Mouse (Mus musculus) liver, adult 2 months (tissue): ENCODE measurements around the gene R3hcc1l. TPM values are rescaled to one million over a fixed set of nuclear protein-coding genes. Genes with fewer than 3 reads are reported as not detected.
A peak's percentile ranks its signal among the peaks of the same experiment; 100 is the strongest.

Source experiments
- DNase-seq: peaks from one replicate; pipeline ENCODE4 v3.0.0-alpha.2; 2011; ENCODE audit warnings: low read depth, low spot score; ENCODE audit errors: extremely low read depth
- H3K27ac ChIP-seq: fragments of 200-500 bp; replicated peaks from 2 replicates; pipeline ENCODE4 v1.5.1; 2012; ENCODE audit warnings: low read depth, mild to moderate bottlenecking, control low read depth, inconsistent platforms, low read length; ENCODE audit not compliant: insufficient read depth
- H3K27me3 ChIP-seq: fragments of 200-500 bp; 2 replicates; pipeline ENCODE4 v1.6.1; 2012; ENCODE audit warnings: mild to moderate bottlenecking, moderate library complexity, low read length, inconsistent platforms; ENCODE audit not compliant: control insufficient read depth, insufficient read depth
- H3K36me3 ChIP-seq: fragments of 200-500 bp; 2 replicates; pipeline ENCODE4 v1.6.1; 2012; ENCODE audit warnings: low read length, inconsistent platforms; ENCODE audit not compliant: control insufficient read depth, insufficient read depth
- H3K4me1 ChIP-seq: fragments of 200-500 bp; 2 replicates; pipeline ENCODE4 v1.6.1; 2011; ENCODE audit warnings: low read length; ENCODE audit not compliant: control insufficient read depth, insufficient read depth
- H3K4me3 ChIP-seq: fragments of 200-500 bp; 2 replicates; pipeline ENCODE4 v1.5.1; 2011; ENCODE audit warnings: low read depth, mild to moderate bottlenecking, control low read depth, low read length, moderate library complexity; ENCODE audit not compliant: insufficient read depth
- H3K79me2 ChIP-seq: fragments of 200-500 bp; 2 replicates; pipeline ENCODE4 v1.6.1; 2012; ENCODE audit warnings: inconsistent platforms, mild to moderate bottlenecking, low read length, moderate library complexity; ENCODE audit not compliant: control insufficient read depth, insufficient read depth
- H3K9ac ChIP-seq: fragments of 200-500 bp; 2 replicates; pipeline ENCODE4 v1.6.1; 2012; ENCODE audit warnings: low read depth, mild to moderate bottlenecking, control low read depth, inconsistent platforms, low read length
- CTCF ChIP-seq: fragments of 200-500 bp; IDR thresholded peaks from 2 replicates; pipeline ENCODE4 v1.5.1; 2011; ENCODE audit warnings: low read depth, low read length, control low read depth
- POLR2A ChIP-seq: fragments of 200-500 bp; IDR thresholded peaks from 2 replicates; pipeline ENCODE4 v1.6.1; 2011; ENCODE audit warnings: low read length, control low read depth; ENCODE audit not compliant: insufficient read depth; ENCODE audit errors: extremely low read depth
- whole genome bisulfite sequencing: fragments of 180-500 bp; shearing (Covaris S2); methylation state at CpG from one replicate; pipeline ENCODE4 v1.1.7; 2018; 5-methylcytosine and 5-hydroxymethylcytosine counted together
- polyA plus RNA-seq: library from polyadenylated mRNA; depleted of rRNA; stranded (reverse); fragments of >200 nt; gene quantifications from 2 replicates; pipeline ENCODE4 v1.2.3, GENCODE M21; 2012; rRNA removed
- total RNA-seq: library from RNA; depleted of rRNA; stranded (reverse); fragments of >200 nt; gene quantifications from 2 replicates; pipeline ENCODE4 v1.2.3, GENCODE M21; 2014; rRNA removed

R3hcc1l gene
- total and polyA plus RNA-seq, 2 experiments: 2.4 to 14.7 TPM

DNA sequence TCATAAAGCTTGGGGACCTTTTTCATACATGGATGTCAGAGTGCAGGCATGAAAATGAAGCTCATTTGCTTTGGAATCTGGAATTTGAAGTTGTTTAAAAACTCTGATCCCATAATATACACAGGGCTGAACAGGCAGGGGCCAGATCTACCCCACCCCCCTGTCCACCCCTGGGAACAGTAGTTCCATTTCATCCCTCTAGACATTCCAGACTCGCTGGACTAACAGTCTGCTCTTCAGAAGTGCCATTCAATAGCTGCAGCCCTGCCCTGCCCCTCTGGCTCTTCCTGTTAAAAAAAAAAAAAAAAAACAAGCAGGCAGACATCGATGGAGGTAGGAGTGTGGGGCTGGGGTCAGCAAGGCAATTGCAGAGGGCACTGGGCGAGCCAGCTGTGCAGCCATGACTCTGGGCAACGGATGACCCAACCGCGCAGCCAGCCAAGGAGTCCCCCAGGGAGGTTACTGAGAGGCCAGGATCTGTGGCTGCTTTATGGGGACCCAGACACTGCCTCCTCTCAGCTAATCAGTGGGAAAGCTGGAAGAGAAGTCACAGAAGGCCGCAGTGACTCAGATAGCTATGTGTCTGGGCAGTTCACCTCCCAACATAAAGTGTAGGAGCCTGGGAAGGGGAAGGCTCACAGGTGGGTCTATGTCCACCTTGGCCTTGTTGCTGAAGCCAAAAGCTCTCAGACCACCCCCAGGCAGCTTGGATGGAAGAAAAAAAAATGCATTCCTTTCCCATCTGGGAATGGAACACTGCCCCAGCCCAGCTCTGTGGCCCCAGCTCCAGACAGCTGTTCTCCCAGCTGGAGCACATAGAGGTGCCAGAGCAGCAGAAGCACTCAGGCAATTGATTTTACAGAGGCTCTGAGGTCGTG is 120.3 kb downstream of the R3hcc1l start:
- no peak for DNase-seq
- Histone ChIP-seq H3K27me3 (no peaks in the 10 kb centered on the region; the same call in 1 of the 2 replicates), H3K4me1 (no peaks in the 10 kb centered on the region), H3K9ac (no peak overlapping the region), H3K79me2 (no peaks in the 10 kb centered on the region), H3K4me3 (no peak overlapping the region), H3K36me3 (no peaks in the 10 kb centered on the region), H3K27ac (peak overlapping the region; percentile 35; the same call in 1 of the 2 replicates)
- WGBS: 58% methylated on average over 8 of the region's 8 CpGs
- TF ChIP-seq CTCF (no peak), POLR2A (no peak)

GRCm38 (mm10) chr19:42639544-42639943 is 121.0 kb downstream of the R3hcc1l start:
- DNase-seq: peak; percentile 16
- no peaks in the 10 kb centered on the region for H3K36me3 ChIP-seq
- H3K4me3 ChIP-seq: no peak overlapping the region
- 66% methylated on average over 8 of the region's 8 CpGs for WGBS
- no peaks in the 10 kb centered on the region for H3K4me1 ChIP-seq
- TF ChIP-seq POLR2A (no peak), CTCF (no peak)
- no peaks in the 10 kb centered on the region; the same call in 1 of the 2 replicates for H3K27me3 ChIP-seq
- no peak overlapping the region for H3K9ac ChIP-seq
- H3K79me2 ChIP-seq: no peaks in the 10 kb centered on the region
- 0 out of 2 replicates have a peak overlapping the region, but pooled peaks have one; percentile 11 for H3K27ac ChIP-seq

DNA sequence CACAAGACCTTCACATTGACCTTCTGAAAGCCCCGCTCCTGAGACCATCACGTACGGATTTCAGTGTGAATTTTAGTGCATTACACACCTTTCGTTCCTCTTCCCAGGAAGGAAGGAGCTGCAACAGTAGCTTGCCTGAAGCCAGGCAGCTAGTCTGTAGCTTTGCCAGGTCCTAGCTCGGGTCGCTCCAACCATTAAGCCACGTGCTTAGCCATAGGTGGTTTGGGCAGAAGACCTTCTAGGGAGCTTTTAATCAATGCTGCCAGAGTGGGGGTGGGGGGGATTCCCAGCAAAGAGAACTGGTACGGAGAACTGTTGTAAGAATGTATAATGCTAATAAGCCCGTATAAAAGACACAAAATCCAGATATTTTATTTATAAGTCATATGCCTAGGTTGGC is 121.7 kb downstream of the R3hcc1l start:
- H3K36me3 ChIP-seq: no peaks in the 10 kb centered on the region
- 78% methylated on average over 9 of the region's 9 CpGs for whole genome bisulfite sequencing
- no peak overlapping the region for H3K4me3 ChIP-seq
- H3K4me1 ChIP-seq: no peaks in the 10 kb centered on the region
- H3K27me3 ChIP-seq: no peaks in the 10 kb centered on the region; the same call in 1 of the 2 replicates
- no peak for TF ChIP-seq POLR2A
- no peak for TF ChIP-seq CTCF
- DNase-seq: no peak
- H3K9ac ChIP-seq: no peak overlapping the region
- no peak overlapping the region for H3K27ac ChIP-seq
- H3K79me2 ChIP-seq: no peaks in the 10 kb centered on the region

Other genes starting within 250 kb of the R3hcc1l start
- gene Crtac1, start 87.0 kb upstream of the R3hcc1l start, total RNA-seq: not detected in 2 replicates
- gene Crtac1, start 87.0 kb upstream of the R3hcc1l start, polyA plus RNA-seq: not detected in 2 replicates
- gene Loxl4, start 94.1 kb downstream of the R3hcc1l start, total RNA-seq: 0.74 and 1.1 TPM in 2 replicates
- gene Loxl4, start 94.1 kb downstream of the R3hcc1l start, polyA plus RNA-seq: 2.3 and 4.3 TPM in 2 replicates
- 6.6 and 9.2 TPM in 2 replicates for gene Pyroxd2, start 234.0 kb downstream of the R3hcc1l start, total RNA-seq
- gene Pyroxd2, start 234.0 kb downstream of the R3hcc1l start, polyA plus RNA-seq: 14.8 and 18.3 TPM in 2 replicates